8 mouse cellular contexts compared by ENCODE assay signal in the genomic region with DNA sequence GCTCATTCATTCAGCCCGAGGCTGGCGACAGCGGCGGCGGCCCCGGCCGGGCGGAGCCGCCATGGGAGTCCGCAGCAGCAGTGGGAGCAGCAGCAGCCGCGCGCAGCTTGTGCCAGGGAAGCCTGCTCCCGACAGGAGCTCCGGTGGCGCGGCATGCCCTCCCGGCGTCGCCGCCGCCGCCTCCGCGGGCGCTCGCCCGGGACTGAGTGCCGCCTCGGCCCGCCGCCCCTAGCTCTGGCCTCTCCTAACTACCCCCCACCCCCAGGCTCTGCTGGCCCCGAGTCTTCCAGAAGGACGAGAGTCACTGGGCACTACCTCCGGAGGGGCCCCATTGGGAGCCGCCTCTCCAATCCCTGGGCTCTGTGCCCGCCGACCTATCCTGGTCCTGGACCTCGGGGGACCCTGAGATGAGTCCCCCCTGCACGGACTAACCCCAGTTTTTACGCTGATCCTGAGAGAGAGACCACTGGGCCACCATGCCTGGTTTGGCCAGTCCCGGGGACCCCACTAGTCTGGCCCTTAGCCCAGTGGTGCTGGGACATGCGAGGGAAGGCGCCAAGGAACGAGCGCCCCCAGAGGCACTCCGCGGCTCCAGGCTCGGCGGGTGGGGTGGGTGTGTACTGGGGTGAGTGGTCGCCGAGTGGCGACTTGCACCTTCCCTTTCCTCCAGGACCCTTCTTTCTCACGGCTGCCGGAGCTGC.
DNase-seq lines count a peak whose midpoint lies in the region; ATAC-seq and TF ChIP-seq lines count a peak whose summit lies in the region.

No protein-coding gene starts in this region.

- H3K27ac ChIP-seq in forebrain, embryonic 12.5 days = peak overlapping the region; percentile 65; the same call in 1 of the 2 replicates
- H3K27ac ChIP-seq in intestine, embryonic 14.5 days (ENCODE audit: low read depth) = no peak overlapping the region
- H3K27ac ChIP-seq in limb, embryonic 12.5 days = no peak overlapping the region
- H3K27ac ChIP-seq in olfactory bulb, adult 2 months (ENCODE audit: insufficient read depth, low read depth, low read length) = peak overlapping the region; percentile 26

- H3K4me3 ChIP-seq in forebrain, embryonic 12.5 days (replicated peaks) = peak overlapping the region; percentile 68
- peak overlapping the region; percentile 49 for H3K4me3 ChIP-seq in intestine, embryonic 14.5 days (ENCODE audit: low read depth, low read length)
- H3K4me3 ChIP-seq in limb, embryonic 12.5 days (replicated peaks) = peak overlapping the region; percentile 58
- H3K4me3 ChIP-seq in olfactory bulb, adult 2 months (ENCODE audit: insufficient read depth, low read depth, low read length) = peak overlapping the region; percentile 55

- H3K9me3 ChIP-seq in forebrain, embryonic 12.5 days = no peaks in the 10 kb centered on the region
- H3K9me3 ChIP-seq in intestine, embryonic 14.5 days (ENCODE audit: control insufficient read depth, low read length) = no peaks in the 10 kb centered on the region
- no peaks in the 10 kb centered on the region for H3K9me3 ChIP-seq in limb, embryonic 12.5 days

- peak; percentile 42; the same call in 1 of the 2 replicates for TF ChIP-seq CTCF in olfactory bulb, adult 2 months (IDR thresholded peaks at IDR 0.05; ENCODE audit: insufficient read depth, low read depth, low read length)

- DNase-seq in heart, adult 11 months = peak; percentile 88
- DNase-seq in heart, adult 8-10 months (ENCODE audit: low spot score) = no peak
- DNase-seq in intestine, embryonic 14.5 days (ENCODE audit: low spot score) = peak; percentile 57

- H3K36me3 ChIP-seq in forebrain, embryonic 12.5 days (replicated peaks) = no peaks in the 10 kb centered on the region
- H3K36me3 ChIP-seq in intestine, embryonic 14.5 days (ENCODE audit: control insufficient read depth, insufficient read depth, low read length) = no peaks in the 10 kb centered on the region
- no peaks in the 10 kb centered on the region for H3K36me3 ChIP-seq in limb, embryonic 12.5 days

- under 1% methylated on average over 52 of the region's 55 CpGs for WGBS in forebrain, embryonic 12.5 days
- WGBS in intestine, embryonic 14.5 days = 1% methylated on average over 53 of the region's 55 CpGs
- under 1% methylated on average over 52 of the region's 55 CpGs for WGBS in limb, embryonic 12.5 days
- under 1% methylated on average over 55 of the region's 55 CpGs for WGBS in olfactory bulb, adult 2 months

- H3K27me3 ChIP-seq in forebrain, embryonic 12.5 days = peaks cover 60% of the 10 kb centered on the region
- peaks cover 78% of the 10 kb centered on the region for H3K27me3 ChIP-seq in intestine, embryonic 14.5 days (replicated peaks; ENCODE audit: control insufficient read depth, insufficient read depth, low read length)
- H3K27me3 ChIP-seq in limb, embryonic 12.5 days = peaks cover 85% of the 10 kb centered on the region

- H3K4me1 ChIP-seq in forebrain, embryonic 12.5 days = peaks cover 26% of the 10 kb centered on the region
- 0 out of 2 replicates have a peak, but pooled peaks cover 3% of the 10 kb centered on the region for H3K4me1 ChIP-seq in intestine, embryonic 14.5 days (replicated peaks; ENCODE audit: control insufficient read depth, insufficient read depth, low read length)
- H3K4me1 ChIP-seq in limb, embryonic 12.5 days (replicated peaks) = peaks cover 37% of the 10 kb centered on the region
- H3K4me1 ChIP-seq in olfactory bulb, adult 2 months (ENCODE audit: control insufficient read depth, insufficient read depth, low read length) = peaks cover 16% of the 10 kb centered on the region

- ATAC-seq in cerebellum, adult (ENCODE audit: insufficient number of reproducible peaks, low FRiP score, low TSS enrichment) = peak; percentile 36; the same call in 1 of the 2 replicates
- peak; percentile 84 for ATAC-seq in forebrain, embryonic 12.5 days (ENCODE audit: low FRiP score)
- peak; percentile 65 for ATAC-seq in intestine, embryonic 14.5 days (replicated peaks; ENCODE audit: low FRiP score, low TSS enrichment, low read depth)
- peak; percentile 56; the same call in 1 of the 2 replicates for ATAC-seq in limb, embryonic 12.5 days (ENCODE audit: insufficient number of reproducible peaks, insufficient read depth, low FRiP score, low TSS enrichment, low read depth)
- ATAC-seq in erythroblast, adult 5-6 weeks (replicated peaks; ENCODE audit: low FRiP score, poor library complexity, severe bottlenecking) = no peak

- 0 out of 2 replicates have a peak, but pooled peaks have one; percentile 22 for TF ChIP-seq POLR2A in olfactory bulb, adult 2 months (IDR thresholded peaks at IDR 0.05; ENCODE audit: insufficient read depth, low read depth, low read length)

- peak overlapping the region; percentile 90 for H3K4me2 ChIP-seq in forebrain, embryonic 12.5 days
- H3K4me2 ChIP-seq in intestine, embryonic 14.5 days (ENCODE audit: low read length) = peak overlapping the region; percentile 85
- H3K4me2 ChIP-seq in limb, embryonic 12.5 days = peak overlapping the region; percentile 98

- peak overlapping the region; percentile 69 for H3K9ac ChIP-seq in forebrain, embryonic 12.5 days
- peak overlapping the region; percentile 34 for H3K9ac ChIP-seq in intestine, embryonic 14.5 days (ENCODE audit: low read length)
- H3K9ac ChIP-seq in limb, embryonic 12.5 days (replicated peaks) = peak overlapping the region; percentile 57

Comparison
In these comparisons a context has a peak if more than half of its experiments do, and no peak if none do; other contexts are left out.
1. H3K27ac ChIP-seq: peak in forebrain, embryonic 12.5 days (single experiment) and olfactory bulb, adult 2 months (single experiment); none in intestine, embryonic 14.5 days (single experiment) and limb, embryonic 12.5 days (single experiment).
2. Peak in every context shown above with its lines, with median percentiles within 50 percentile points of each other: H3K4me2 ChIP-seq, H3K4me3 ChIP-seq and H3K9ac ChIP-seq.